Comparison of ENCODE assay signal across 21 mouse cellular contexts in genomic region chr6:33283523-33283922, GRCm38 (mm10). TPM values are rescaled to one million over a fixed set of nuclear protein-coding genes. Genes with fewer than 3 reads are reported as not detected.
A peak's percentile ranks its signal among the peaks of the same experiment; 100 is the strongest.
DNase-seq lines count a peak whose midpoint lies in the region; ATAC-seq and TF ChIP-seq lines count a peak whose summit lies in the region.
"Had no signal": no experiment of that assay in that cellular context is flagged by ENCODE, and none has a peak within 500 bp of the region (broad histone marks: within the 10 kb centered on the region; RNA-seq: fewer than 3 reads in every experiment).

No protein-coding gene starts in this region.

- ATAC-seq in hindbrain, embryonic 13.5 days (ENCODE audit: low FRiP score): 0 out of 2 replicates have a peak, but pooled peaks have one; percentile 65
- ATAC-seq in forebrain, embryonic 16.5 days: peak; percentile 85
- 0 out of 2 replicates have a peak, but pooled peaks have one; percentile 48 for ATAC-seq in midbrain, embryonic 15.5 days (replicated peaks)
- no peak for ATAC-seq in kidney, embryonic 14.5 days (ENCODE audit: low FRiP score, low TSS enrichment)
- ATAC-seq: liver, postnatal 0 days had no signal

- H3K27ac ChIP-seq in hindbrain, embryonic 13.5 days: peak overlapping the region; percentile 82
- H3K27ac ChIP-seq in hindbrain, embryonic 10.5 days: no peak overlapping the region
- H3K27ac ChIP-seq in forebrain, embryonic 16.5 days (ENCODE audit: low read length): 0 out of 2 replicates have a peak overlapping the region, but pooled peaks have one; percentile 29
- H3K27ac ChIP-seq in midbrain, embryonic 15.5 days: peak overlapping the region; percentile 54; the same call in 1 of the 2 replicates
- H3K27ac ChIP-seq in kidney, embryonic 14.5 days (ENCODE audit: low read depth, low read length): no peak overlapping the region
- H3K27ac ChIP-seq in gastrocnemius, adult 2 months: no peak overlapping the region
- H3K27ac ChIP-seq: embryonic facial prominence, embryonic 15.5 days; limb, embryonic 10.5 days had no signal

- H3K9ac ChIP-seq in hindbrain, embryonic 13.5 days: no peak overlapping the region
- H3K9ac ChIP-seq in forebrain, embryonic 16.5 days (replicated peaks; ENCODE audit: low read depth, low read length): no peak overlapping the region
- H3K9ac ChIP-seq in midbrain, embryonic 15.5 days: no peak overlapping the region
- H3K9ac ChIP-seq in kidney, embryonic 14.5 days (ENCODE audit: low read depth, low read length): no peak overlapping the region
- H3K9ac ChIP-seq: embryonic facial prominence, embryonic 15.5 days; heart, embryonic 12.5 days; liver, postnatal 0 days had no signal

- 27% methylated on average over 3 of the region's 3 CpGs for WGBS in hindbrain, embryonic 13.5 days
- WGBS in hindbrain, embryonic 10.5 days: 80% methylated on average over 3 of the region's 3 CpGs
- 8% methylated on average over 3 of the region's 3 CpGs for WGBS in forebrain, embryonic 16.5 days
- WGBS in midbrain, embryonic 15.5 days: 25% methylated on average over 3 of the region's 3 CpGs
- 65% methylated on average over 3 of the region's 3 CpGs for WGBS in kidney, embryonic 14.5 days

- no peak overlapping the region for H3K4me3 ChIP-seq in hindbrain, embryonic 13.5 days
- H3K4me3 ChIP-seq in hindbrain, embryonic 10.5 days: no peak overlapping the region
- H3K4me3 ChIP-seq in forebrain, embryonic 16.5 days (replicated peaks; ENCODE audit: low read length): no peak overlapping the region
- no peak overlapping the region for H3K4me3 ChIP-seq in midbrain, embryonic 15.5 days
- no peak overlapping the region for H3K4me3 ChIP-seq in kidney, embryonic 14.5 days (ENCODE audit: low read length)
- H3K4me3 ChIP-seq in gastrocnemius, adult 2 months: no peak overlapping the region
- H3K4me3 ChIP-seq: embryonic facial prominence, embryonic 15.5 days; heart, embryonic 12.5 days; limb, embryonic 10.5 days had no signal

- no peak for TF ChIP-seq CTCF in gastrocnemius, adult 2 months (IDR thresholded peaks at IDR 0.05)

- H3K9me3 ChIP-seq in hindbrain, embryonic 13.5 days: no peaks in the 10 kb centered on the region
- H3K9me3 ChIP-seq in hindbrain, embryonic 10.5 days: no peaks in the 10 kb centered on the region
- H3K9me3 ChIP-seq in forebrain, embryonic 16.5 days (ENCODE audit: control insufficient read depth, low read length): no peaks in the 10 kb centered on the region
- H3K9me3 ChIP-seq in midbrain, embryonic 15.5 days: no peaks in the 10 kb centered on the region
- H3K9me3 ChIP-seq in kidney, embryonic 14.5 days (ENCODE audit: control insufficient read depth, low read length): no peaks in the 10 kb centered on the region
- H3K9me3 ChIP-seq: embryonic facial prominence, embryonic 15.5 days; heart, embryonic 12.5 days; limb, embryonic 10.5 days had no signal

- no peaks in the 10 kb centered on the region for H3K27me3 ChIP-seq in hindbrain, embryonic 13.5 days
- no peaks in the 10 kb centered on the region for H3K27me3 ChIP-seq in hindbrain, embryonic 10.5 days (ENCODE audit: insufficient read depth, poor library complexity, severe bottlenecking)
- no peaks in the 10 kb centered on the region for H3K27me3 ChIP-seq in forebrain, embryonic 16.5 days (replicated peaks; ENCODE audit: control insufficient read depth, insufficient read depth, low read length)
- H3K27me3 ChIP-seq in midbrain, embryonic 15.5 days (replicated peaks): no peaks in the 10 kb centered on the region
- no peaks in the 10 kb centered on the region for H3K27me3 ChIP-seq in kidney, embryonic 14.5 days (ENCODE audit: control insufficient read depth, insufficient read depth, low read length)
- H3K27me3 ChIP-seq: CH12.LX; embryonic facial prominence, embryonic 15.5 days; heart, embryonic 12.5 days had no signal

- no peak for DNase-seq in hindbrain, embryonic 10.5 days (ENCODE audit: low spot score)
- DNase-seq in retina, postnatal 1 day: peak; percentile 73
- DNase-seq in gastrocnemius, adult 2 months: no peak
- DNase-seq: adrenal gland, postnatal 14 days; cerebellum, adult 18-20 months; cerebellum, postnatal 36 days; heart, adult 11 months; heart, postnatal 14 days; kidney, adult 9 months; kidney, postnatal 4 days; liver, postnatal 0 days; lung, postnatal 10 days; thymus, postnatal 4 days had no signal

- no peak overlapping the region for H3K4me2 ChIP-seq in hindbrain, embryonic 13.5 days
- no peak overlapping the region for H3K4me2 ChIP-seq in forebrain, embryonic 16.5 days (ENCODE audit: low read length)
- no peak overlapping the region for H3K4me2 ChIP-seq in midbrain, embryonic 15.5 days
- H3K4me2 ChIP-seq in kidney, embryonic 14.5 days (replicated peaks; ENCODE audit: low read depth, low read length): no peak overlapping the region
- H3K4me2 ChIP-seq: embryonic facial prominence, embryonic 15.5 days; heart, embryonic 12.5 days had no signal

- H3K36me3 ChIP-seq in hindbrain, embryonic 13.5 days: no peaks in the 10 kb centered on the region
- H3K36me3 ChIP-seq in hindbrain, embryonic 10.5 days: no peaks in the 10 kb centered on the region
- H3K36me3 ChIP-seq in forebrain, embryonic 16.5 days (ENCODE audit: control insufficient read depth, insufficient read depth): no peaks in the 10 kb centered on the region
- H3K36me3 ChIP-seq in midbrain, embryonic 15.5 days (replicated peaks): no peaks in the 10 kb centered on the region
- H3K36me3 ChIP-seq in kidney, embryonic 14.5 days (ENCODE audit: control insufficient read depth, insufficient read depth, low read length): no peaks in the 10 kb centered on the region
- H3K36me3 ChIP-seq: embryonic facial prominence, embryonic 15.5 days; heart, embryonic 12.5 days; limb, embryonic 10.5 days had no signal

- intact Hi-C loops in gastrocnemius, adult 2 months (cut with DNase I): no loop called here

- peaks cover 16% of the 10 kb centered on the region for H3K4me1 ChIP-seq in hindbrain, embryonic 13.5 days (replicated peaks)
- H3K4me1 ChIP-seq in hindbrain, embryonic 10.5 days (replicated peaks): no peaks in the 10 kb centered on the region
- H3K4me1 ChIP-seq in forebrain, embryonic 16.5 days (replicated peaks; ENCODE audit: control insufficient read depth, insufficient read depth, low read length): peaks cover 5% of the 10 kb centered on the region; the same call in 1 of the 2 replicates
- H3K4me1 ChIP-seq in midbrain, embryonic 15.5 days: peaks cover 12% of the 10 kb centered on the region
- no peaks in the 10 kb centered on the region for H3K4me1 ChIP-seq in kidney, embryonic 14.5 days (ENCODE audit: control insufficient read depth, insufficient read depth, low read length)
- H3K4me1 ChIP-seq: embryonic facial prominence, embryonic 15.5 days; heart, embryonic 12.5 days; limb, embryonic 10.5 days had no signal

RNA-seq across cellular contexts. Expression of gene Exoc4, which starts 34.6 kb away (rescaled TPM):
- 51.1 and 52.2 TPM in 2 replicates for polyA plus RNA-seq in hindbrain, embryonic 13.5 days (2015; fragmentation: Nextera tagmentation; extraction: Ambion mirVana)
- polyA plus RNA-seq in hindbrain, embryonic 10.5 days (2016; fragmentation: Nextera tagmentation; extraction: Ambion mirVana): 35.9 and 36.7 TPM in 2 replicates
- polyA plus RNA-seq in forebrain, embryonic 16.5 days (2015; fragmentation: Nextera tagmentation; extraction: Ambion mirVana): 68.1 and 70.0 TPM in 2 replicates
- polyA plus RNA-seq in midbrain, embryonic 15.5 days (2015; fragmentation: Nextera tagmentation; extraction: Ambion mirVana): 50.2 and 57.8 TPM in 2 replicates
- 27.6 and 31.5 TPM in 2 replicates for polyA plus RNA-seq in kidney, embryonic 14.5 days (2014; fragmentation: Nextera tagmentation; extraction: Ambion mirVana)
- total RNA-seq in gastrocnemius, adult 2 months (2021): 10 to 100 TPM; 43.6 to 51.4 TPM

Comparison
In these comparisons a context has a peak if more than half of its experiments do, and no peak if none do; other contexts are left out.
1. H3K27ac ChIP-seq: peak in hindbrain, embryonic 13.5 days (single experiment), forebrain, embryonic 16.5 days (single experiment) and midbrain, embryonic 15.5 days (single experiment); none in hindbrain, embryonic 10.5 days (single experiment), kidney, embryonic 14.5 days (single experiment) and gastrocnemius, adult 2 months (single experiment).